Mouse (Mus musculus) cortical plate, adult 2 months (tissue): ENCODE measurements at regions not wholly inside any gene's neighbourhood (a gene's known extent, or its start where the extent isn't known, plus 50 kb on each side); places are given as distances from the start of the nearest gene placed in this dataset.

Experiments used
- CTCF ChIP-seq: fragments of 200-500 bp; IDR thresholded peaks from 2 replicates; pipeline ENCODE4 v1.5.1; 2011; ENCODE audit warnings: mild to moderate bottlenecking, control low read depth, low read length; ENCODE audit not compliant: insufficient read depth; ENCODE audit errors: extremely low read depth
- POLR2A ChIP-seq: fragments of 200-500 bp; IDR thresholded peaks from 2 replicates; pipeline ENCODE4 v1.6.1; 2011; ENCODE audit warnings: mild to moderate bottlenecking, low read length, control low read depth; ENCODE audit not compliant: insufficient read depth; ENCODE audit errors: extremely low read depth

- TF ChIP-seq CTCF: 0 out of 2 replicates have a peak, but pooled peaks have one; percentile 2
- TF ChIP-seq POLR2A: no peak
Observed at GRCm38 (mm10) chr4:22121397-22121796, 190.3 kb downstream of the Faxc start.
